Mouse (Mus musculus) intestine, embryonic 16.5 days (tissue): ENCODE measurements around the gene Erbb4. TPM values are rescaled to one million over a fixed set of nuclear protein-coding genes. Genes with fewer than 3 reads are reported as not detected.

Source experiments
- ATAC-seq: fragments of 200-750 bp; cut with Nextera tagmentation; 2 replicates; pipeline ENCODE4 v1.8.0; 2017; ENCODE audit warnings: moderate TSS enrichment, moderate library complexity
- H3K27ac ChIP-seq: fragments of 300-500 bp; sonication (generic); 2 replicates; pipeline ENCODE4 v1.5.1; 2014; ENCODE audit warnings: mild to moderate bottlenecking, low read length
- H3K27me3 ChIP-seq: fragments of 300-500 bp; sonication (generic); replicated peaks from 2 replicates; pipeline ENCODE4 v1.6.1; 2014; ENCODE audit warnings: low read length, control low read depth, mixed read lengths; ENCODE audit not compliant: control insufficient read depth, insufficient read depth
- H3K36me3 ChIP-seq: fragments of 300-500 bp; sonication (generic); 2 replicates; pipeline ENCODE4 v1.6.1; 2014; ENCODE audit warnings: low read length, control low read depth; ENCODE audit not compliant: control insufficient read depth, insufficient read depth
- H3K4me1 ChIP-seq: fragments of 300-500 bp; sonication (generic); 2 replicates; pipeline ENCODE4 v1.6.1; 2014; ENCODE audit warnings: low read length, control low read depth, mixed read lengths; ENCODE audit not compliant: control insufficient read depth, insufficient read depth
- H3K4me2 ChIP-seq: fragments of 300-500 bp; sonication (generic); 2 replicates; pipeline ENCODE4 v1.6.1; 2014; ENCODE audit warnings: low read depth, low read length, control low read depth
- H3K4me3 ChIP-seq: fragments of 300-500 bp; sonication (generic); 2 replicates; pipeline ENCODE4 v1.5.1; 2014; ENCODE audit warnings: mild to moderate bottlenecking, low read length
- H3K9ac ChIP-seq: fragments of 300-500 bp; sonication (generic); 2 replicates; pipeline ENCODE4 v1.6.1; 2014; ENCODE audit warnings: low read depth, low read length
- H3K9me3 ChIP-seq: fragments of 300-500 bp; sonication (generic); 2 replicates; pipeline ENCODE4 v1.6.1; 2016; ENCODE audit warnings: low read length, control low read depth; ENCODE audit not compliant: control insufficient read depth
- whole genome bisulfite sequencing: fragments of 180-500 bp; shearing (Covaris S2); extraction: QIAGEN DNeasy Blood & Tissue Kit; methylation state at CpG from one replicate; pipeline ENCODE4 v1.1.7; 2014; 5-methylcytosine and 5-hydroxymethylcytosine counted together
- polyA plus RNA-seq: library from polyadenylated mRNA; unstranded; fragments of >200 nt; fragmentation: Nextera tagmentation; extraction: Ambion mirVana; gene quantifications from 2 replicates; pipeline ENCODE4 v1.2.1, GENCODE M21; 2015

The Erbb4 gene
- polyA plus RNA-seq, 1 experiment from 2014 or later, result not detected

GRCm38 (mm10) chr1:68892041-68892440 lies 215.8 kb downstream of the Erbb4 start:
- WGBS, result 81% methylated on average over 2 of the region's 2 CpGs

GRCm38 (mm10) chr1:68886823-68887222 lies 221.0 kb downstream of the Erbb4 start:
- Histone ChIP-seq H3K4me2 (no peak overlapping the region), H3K9ac (no peak overlapping the region), H3K27me3 (no peaks in the 10 kb centered on the region), H3K36me3 (no peaks in the 10 kb centered on the region), H3K27ac (no peak overlapping the region), H3K4me1 (no peaks in the 10 kb centered on the region), H3K9me3 (no peaks in the 10 kb centered on the region), H3K4me3 (no peak overlapping the region)
- ATAC-seq, result no peak
- WGBS, result 80% methylated on average over 3 of the region's 3 CpGs

More at GRCm38 (mm10) chr1:68892041-68892440, 215.8 kb downstream of the Erbb4 start:
- H3K27me3 ChIP-seq, result no peaks in the 10 kb centered on the region
- H3K4me2 ChIP-seq, result no peak overlapping the region
- H3K9me3 ChIP-seq, result no peaks in the 10 kb centered on the region
- no peaks in the 10 kb centered on the region for H3K4me1 ChIP-seq
- no peak overlapping the region for H3K27ac ChIP-seq
- no peak overlapping the region for H3K9ac ChIP-seq
- no peaks in the 10 kb centered on the region for H3K36me3 ChIP-seq
- no peak overlapping the region for H3K4me3 ChIP-seq
- no peak for ATAC-seq

DNA sequence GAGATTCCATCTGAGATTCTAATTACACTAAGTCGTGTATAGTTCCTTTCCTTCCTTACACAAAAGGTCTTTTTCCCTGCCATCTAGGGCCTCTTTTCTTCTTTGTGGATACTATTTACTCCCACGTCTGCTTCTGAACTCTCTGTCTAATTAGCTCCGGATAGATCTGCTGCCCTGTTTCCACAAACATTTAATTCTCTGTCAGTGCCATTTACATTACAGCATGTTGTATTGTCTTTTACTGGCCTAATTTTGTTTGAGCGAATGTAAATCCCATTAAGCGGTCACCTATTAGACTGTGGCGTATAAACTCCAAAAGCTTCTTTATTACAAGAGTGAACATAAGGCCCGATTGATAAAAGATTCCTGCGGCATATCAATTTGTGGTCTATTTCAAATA lies 232.9 kb downstream of the Erbb4 start:
- 70% methylated on average over 8 of the region's 8 CpGs for WGBS
- Histone ChIP-seq H3K36me3 (no peaks in the 10 kb centered on the region), H3K4me1 (no peaks in the 10 kb centered on the region), H3K4me3 (no peak overlapping the region), H3K27ac (no peak overlapping the region), H3K27me3 (no peaks in the 10 kb centered on the region), H3K9ac (no peak overlapping the region), H3K4me2 (no peak overlapping the region), H3K9me3 (no peaks in the 10 kb centered on the region)
- no peak for ATAC-seq

- Histone ChIP-seq H3K4me3 (no peak overlapping the region), H3K27ac (no peak overlapping the region), H3K36me3 (no peaks in the 10 kb centered on the region), H3K27me3 (no peaks in the 10 kb centered on the region), H3K4me1 (no peaks in the 10 kb centered on the region), H3K4me2 (no peak overlapping the region), H3K9me3 (no peaks in the 10 kb centered on the region), H3K9ac (no peak overlapping the region)
- no peak for ATAC-seq
- WGBS, result 87% methylated on average over 1 of the region's 1 CpGs
These were observed 234.2 kb downstream of the Erbb4 start for GRCm38 (mm10) chr1:68873635-68874020.

DNA sequence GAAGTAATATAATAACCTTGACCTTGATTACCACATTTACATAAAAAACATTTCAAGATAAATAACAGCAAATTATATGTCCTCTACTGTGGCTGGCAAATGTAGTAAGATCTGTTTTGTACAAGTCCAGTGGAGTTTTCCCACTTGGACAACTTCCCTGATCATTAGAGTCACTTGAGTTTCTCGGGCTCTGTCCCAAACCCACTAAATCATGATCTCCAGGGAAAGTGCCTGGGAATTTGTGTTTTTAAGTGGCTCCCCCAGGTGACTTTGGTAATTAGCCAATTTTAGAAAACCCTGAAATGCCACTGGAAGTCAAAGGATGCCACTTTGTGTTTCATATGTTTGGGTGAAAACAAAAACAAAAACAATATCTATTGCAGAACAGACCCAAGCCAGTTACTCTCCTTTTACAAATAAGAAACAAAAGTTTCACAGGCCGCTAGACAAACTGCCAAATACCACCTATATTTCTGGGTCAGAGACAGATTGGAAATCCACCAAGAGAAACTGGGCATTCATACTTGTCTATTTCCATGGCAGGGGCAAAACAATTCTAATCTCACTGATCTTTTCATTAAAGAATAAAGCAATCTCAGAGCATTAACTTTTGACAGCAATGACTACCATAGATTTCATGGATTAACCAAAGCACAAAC lies 234.8 kb downstream of the Erbb4 start:
- H3K9me3 ChIP-seq, result no peaks in the 10 kb centered on the region
- H3K4me1 ChIP-seq, result no peaks in the 10 kb centered on the region
- H3K27me3 ChIP-seq, result no peaks in the 10 kb centered on the region
- H3K27ac ChIP-seq, result no peak overlapping the region
- no peaks in the 10 kb centered on the region for H3K36me3 ChIP-seq
- ATAC-seq, result no peak
- WGBS, result 82% methylated on average over 2 of the region's 2 CpGs
- H3K9ac ChIP-seq, result no peak overlapping the region
- no peak overlapping the region for H3K4me3 ChIP-seq
- no peak overlapping the region for H3K4me2 ChIP-seq

GRCm38 (mm10) chr1:68860341-68860740 lies 247.5 kb downstream of the Erbb4 start:
- no peaks in the 10 kb centered on the region for H3K9me3 ChIP-seq
- no peak for ATAC-seq
- H3K4me1 ChIP-seq, result no peaks in the 10 kb centered on the region
- H3K4me3 ChIP-seq, result no peak overlapping the region
- no peaks in the 10 kb centered on the region for H3K36me3 ChIP-seq
- H3K9ac ChIP-seq, result no peak overlapping the region
- no peak overlapping the region for H3K27ac ChIP-seq
- H3K27me3 ChIP-seq, result no peaks in the 10 kb centered on the region
- no peak overlapping the region for H3K4me2 ChIP-seq
- WGBS, result 77% methylated on average over 2 of the region's 2 CpGs

DNA sequence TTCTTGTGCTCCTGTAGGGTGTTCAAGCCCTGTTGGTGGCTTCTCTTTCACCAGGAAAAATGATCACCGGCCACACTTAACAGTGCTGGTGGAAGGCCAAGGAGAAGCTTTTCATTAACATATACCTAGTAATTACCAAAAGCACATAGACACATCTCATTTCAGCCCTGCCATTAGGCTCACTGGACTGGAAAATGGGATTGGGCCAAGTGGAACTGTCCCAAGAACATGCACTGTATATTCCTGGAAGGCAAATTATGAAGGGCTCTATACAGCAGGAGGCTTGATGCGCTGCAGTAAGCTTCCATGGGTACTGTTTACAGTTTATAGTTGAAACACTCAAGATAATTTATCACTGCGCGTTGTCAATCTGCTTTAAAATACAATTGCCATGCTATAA lies 248.4 kb downstream of the Erbb4 start:
- no peaks in the 10 kb centered on the region for H3K9me3 ChIP-seq
- WGBS, result 92% methylated on average over 4 of the region's 4 CpGs
- no peak for ATAC-seq

GRCm38 (mm10) chr1:68839352-68839751 lies 268.5 kb downstream of the Erbb4 start:
- WGBS, result 65% methylated on average over 4 of the region's 4 CpGs

More for the DNA sequence above, 248.4 kb downstream of the Erbb4 start:
- Histone ChIP-seq H3K27me3 (no peaks in the 10 kb centered on the region), H3K4me1 (no peaks in the 10 kb centered on the region), H3K36me3 (no peaks in the 10 kb centered on the region), H3K4me2 (no peak overlapping the region), H3K9ac (no peak overlapping the region), H3K27ac (no peak overlapping the region), H3K4me3 (no peak overlapping the region)

GRCm38 (mm10) chr1:68834686-68835085 lies 273.2 kb downstream of the Erbb4 start:
- no peak for ATAC-seq
- WGBS, result 74% methylated on average over 3 of the region's 3 CpGs
- no peak overlapping the region for H3K4me2 ChIP-seq
- H3K4me3 ChIP-seq, result no peak overlapping the region
- H3K27me3 ChIP-seq, result no peaks in the 10 kb centered on the region
- no peaks in the 10 kb centered on the region for H3K36me3 ChIP-seq
- H3K9ac ChIP-seq, result no peak overlapping the region
- H3K27ac ChIP-seq, result no peak overlapping the region
- H3K4me1 ChIP-seq, result no peaks in the 10 kb centered on the region
- H3K9me3 ChIP-seq, result no peaks in the 10 kb centered on the region

More at GRCm38 (mm10) chr1:68839352-68839751, 268.5 kb downstream of the Erbb4 start:
- no peak overlapping the region for H3K9ac ChIP-seq
- no peak overlapping the region for H3K4me3 ChIP-seq
- no peaks in the 10 kb centered on the region for H3K9me3 ChIP-seq
- H3K4me2 ChIP-seq, result no peak overlapping the region
- no peak overlapping the region for H3K27ac ChIP-seq
- H3K27me3 ChIP-seq, result no peaks in the 10 kb centered on the region
- H3K4me1 ChIP-seq, result no peaks in the 10 kb centered on the region
- ATAC-seq, result no peak
- no peaks in the 10 kb centered on the region for H3K36me3 ChIP-seq

GRCm38 (mm10) chr1:68832101-68832500 lies 275.8 kb downstream of the Erbb4 start:
- no peaks in the 10 kb centered on the region for H3K36me3 ChIP-seq
- no peaks in the 10 kb centered on the region for H3K9me3 ChIP-seq
- H3K27ac ChIP-seq, result no peak overlapping the region
- no peak overlapping the region for H3K4me2 ChIP-seq
- no peak overlapping the region for H3K4me3 ChIP-seq
- H3K4me1 ChIP-seq, result no peaks in the 10 kb centered on the region
- ATAC-seq, result no peak
- H3K9ac ChIP-seq, result no peak overlapping the region
- H3K27me3 ChIP-seq, result no peaks in the 10 kb centered on the region
